Mouse (Mus musculus) B cell, adult (primary cell): ENCODE measurements around the gene Smurf1. TPM values are rescaled to one million over a fixed set of nuclear protein-coding genes. Genes with fewer than 3 reads are reported as not detected.

Experiments
- total RNA-seq: library from RNA; stranded (reverse); gene quantifications from 4 replicates; pipeline ENCODE4 v1.2.4, GENCODE M21; 2023; ENCODE audit not compliant: inconsistent age

The Smurf1 gene
- 19.3 to 24.9 TPM (median 20.4 TPM) in 4 replicates for total RNA-seq

DNA sequence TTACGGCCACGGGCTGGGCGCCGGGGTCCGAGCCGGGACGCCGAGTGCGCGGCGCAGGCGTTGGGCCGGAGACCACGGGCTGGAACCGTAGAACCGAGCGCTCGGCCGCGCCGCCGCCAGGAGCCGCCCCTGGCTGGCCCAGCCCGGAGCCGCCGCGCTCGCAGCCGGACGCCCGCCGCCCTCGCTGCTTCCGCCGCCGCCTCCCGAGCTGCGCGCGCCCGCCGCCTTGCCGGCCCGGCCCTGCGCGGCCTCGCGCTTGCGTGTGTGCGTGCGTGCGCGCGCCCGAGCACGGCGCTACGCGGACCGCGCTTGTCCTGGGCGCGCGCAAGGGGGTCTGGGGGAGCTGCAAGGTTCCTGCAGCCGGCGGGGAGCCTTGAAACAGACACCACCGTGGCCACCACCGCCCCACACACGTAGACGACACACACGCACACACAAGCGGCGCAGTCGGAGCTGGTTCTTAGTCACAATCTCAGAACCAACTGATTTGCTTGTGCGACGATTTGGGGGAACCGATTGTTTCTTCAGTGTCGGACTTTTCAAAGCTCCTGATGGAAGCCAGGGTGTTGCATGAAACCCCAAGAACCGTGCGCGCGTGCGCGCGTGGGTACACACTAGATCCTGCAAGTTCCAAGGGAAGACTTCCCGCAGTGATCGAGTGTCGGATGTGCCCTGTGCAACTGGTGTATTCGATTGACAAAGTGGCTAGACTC, at the start of gene Smurf1:
TSS of gene Smurf1 (minus strand) at position 209 of the 713 bp plus-strand sequence.

Other genes with a start within 250 kb of the Smurf1 start
- not detected in 4 replicates for gene Tmem130, start 204.0 kb downstream of the Smurf1 start, total RNA-seq
- gene Trrap, start 198.1 kb downstream of the Smurf1 start, total RNA-seq = 132 to 151 TPM (median 144 TPM) in 4 replicates
- not detected in 4 replicates for gene Gm4871, start 66.9 kb upstream of the Smurf1 start, total RNA-seq
- gene 1700018F24Rik, start 77.1 kb upstream of the Smurf1 start, total RNA-seq = not detected in 4 replicates
- 92.7 to 106 TPM (median 95.1 TPM) in 4 replicates for gene Arpc1a, start 118.0 kb upstream of the Smurf1 start, total RNA-seq
- gene Kpna7, start 118.2 kb upstream of the Smurf1 start, total RNA-seq = not detected in 4 replicates
- gene Arpc1b, start 148.4 kb upstream of the Smurf1 start, total RNA-seq = 475 to 504 TPM (median 483 TPM) in 4 replicates
- 43.2 to 51.2 TPM (median 45.2 TPM) in 4 replicates for gene Pdap1, start 174.4 kb upstream of the Smurf1 start, total RNA-seq
- 197 to 219 TPM (median 209 TPM) in 4 replicates for gene Bud31, start 174.5 kb upstream of the Smurf1 start, total RNA-seq
- 22.1 to 24.1 TPM (median 23.3 TPM) in 4 replicates for gene Ptcd1, start 201.3 kb upstream of the Smurf1 start, total RNA-seq
- 38.9 to 41.3 TPM (median 40.4 TPM) in 4 replicates for gene Cpsf4, start 201.4 kb upstream of the Smurf1 start, total RNA-seq
- gene Atp5j2, start 226.2 kb upstream of the Smurf1 start, total RNA-seq = 141 to 154 TPM (median 151 TPM) in 4 replicates
- 32.7 to 34.6 TPM (median 33.6 TPM) in 4 replicates for gene Zkscan14, start 236.0 kb upstream of the Smurf1 start, total RNA-seq
- gene Zkscan5, start 238.7 kb upstream of the Smurf1 start, total RNA-seq = 8.4 to 10.2 TPM (median 9.2 TPM) in 4 replicates